Mouse (Mus musculus) layer of hippocampus, postnatal 25 days (tissue): Measurements from ENCODE around the gene Slc16a10. TPM values are rescaled to one million over a fixed set of nuclear protein-coding genes. Genes with fewer than 3 reads are reported as not detected.

ENCODE experiments used
- DNase-seq, 2 experiments: peaks; one replicate each; pipeline ENCODE4 v3.0.0; 2022; ENCODE audit warnings: mixed read lengths in 2 of 2, low spot score in 1 of 2; ENCODE audit errors: extremely low spot score in 1 of 2
- total RNA-seq, 2 experiments: library from RNA; stranded (reverse); gene quantifications; 2 replicates each; pipeline ENCODE4 v1.2.3; 2021

The Slc16a10 gene
- total RNA-seq, 2 experiments from 2014 or later = 2.9 to 3.1 TPM

DNA sequence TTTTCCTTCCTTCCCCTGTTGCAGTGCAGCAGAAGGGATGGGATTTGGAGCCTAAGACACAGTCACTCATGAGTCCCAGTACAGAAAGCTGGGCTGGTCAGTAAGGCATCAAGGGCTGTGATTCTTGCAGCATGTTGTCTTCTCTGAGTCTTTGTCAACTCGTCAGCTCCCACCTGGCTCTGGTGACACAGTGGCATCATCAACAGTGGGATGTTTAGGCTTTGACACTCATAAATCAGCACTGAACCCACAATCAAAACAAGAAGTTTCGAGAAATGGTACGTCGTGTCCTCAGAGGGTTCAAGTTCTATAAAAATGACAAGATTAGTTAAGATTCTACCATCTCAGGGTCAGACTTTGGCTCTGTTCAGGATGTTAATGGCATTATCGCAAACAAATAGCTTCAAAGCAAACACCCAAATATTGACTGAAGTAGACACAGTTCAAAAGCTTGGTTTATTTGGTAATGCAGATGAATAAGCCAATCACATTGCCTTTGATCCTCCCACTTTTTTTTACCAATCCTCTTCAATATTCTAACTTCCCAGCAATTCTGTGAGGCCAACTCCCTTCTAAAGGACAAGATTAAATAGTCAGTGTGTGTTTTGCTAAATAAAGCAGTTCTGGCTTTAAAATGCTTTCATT lies 23.2 kb downstream of the Slc16a10 start:
- no peak for DNase-seq

DNA sequence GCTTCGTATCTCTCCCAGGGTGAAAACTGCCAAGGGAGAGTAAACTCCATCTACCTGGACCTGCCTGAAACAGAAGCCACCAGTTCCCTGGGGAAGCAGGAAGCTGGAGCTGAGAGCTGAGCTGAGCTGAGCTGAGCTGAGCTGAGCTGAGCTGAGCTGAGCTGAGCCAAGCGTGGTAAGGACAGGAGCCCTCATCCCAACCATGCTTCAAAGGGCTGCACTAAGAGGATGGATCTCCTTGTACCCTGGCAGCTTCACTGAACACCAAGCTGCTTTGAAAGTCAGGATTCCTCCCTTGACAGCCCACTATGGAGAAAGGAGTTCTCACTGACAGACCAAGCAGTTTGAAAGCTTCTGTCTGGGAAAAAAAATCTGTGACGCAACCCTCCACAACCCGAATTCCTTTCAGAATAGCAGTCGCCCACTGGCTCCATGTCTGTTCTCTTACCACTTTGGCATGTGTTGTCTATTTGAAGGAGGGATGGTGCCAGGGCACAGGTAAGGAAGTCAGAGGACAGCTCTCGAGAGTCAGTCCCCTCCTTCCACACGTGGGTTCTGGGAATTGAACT lies 28.5 kb downstream of the Slc16a10 start:
- no peak for DNase-seq

DNA sequence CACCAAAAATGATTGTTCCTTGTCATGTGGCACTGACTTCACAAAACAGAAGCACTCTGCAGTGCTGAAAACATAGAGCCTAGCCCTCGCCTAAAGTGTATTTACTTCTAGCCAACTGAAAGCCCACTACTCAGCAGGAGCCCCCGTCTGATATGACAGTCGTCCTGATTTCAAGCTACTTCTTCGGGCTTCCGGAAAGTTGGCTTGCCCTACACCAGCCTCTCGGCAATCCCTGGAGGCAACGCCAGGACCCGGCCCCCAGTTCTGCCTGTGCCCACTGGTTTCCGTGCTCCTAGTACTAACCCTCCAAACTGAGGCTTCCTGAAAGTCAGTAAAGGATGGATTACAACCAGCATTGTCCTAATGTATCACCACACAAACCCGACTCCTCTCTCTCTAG lies 29.8 kb downstream of the Slc16a10 start:
- DNase-seq = no peak

DNA sequence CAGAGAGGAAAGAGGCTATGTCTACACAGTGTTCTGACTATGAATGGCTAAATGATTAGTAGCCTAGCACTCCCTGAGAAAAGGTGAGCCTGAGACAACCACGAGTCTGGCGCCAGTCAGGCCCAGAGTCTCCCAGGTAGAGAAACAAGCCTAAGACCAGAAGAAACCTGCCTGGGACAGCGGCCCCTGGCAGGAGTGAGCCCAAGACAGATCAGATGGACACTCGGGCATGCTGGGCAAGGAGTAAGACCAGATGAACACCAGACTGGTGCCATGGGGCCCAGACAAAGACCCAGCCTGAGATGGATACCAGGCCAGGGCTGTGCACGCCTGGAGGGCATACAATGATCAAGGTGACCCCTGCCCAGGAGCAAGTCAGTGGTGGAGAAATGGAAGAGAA lies 32.5 kb downstream of the Slc16a10 start:
- DNase-seq = no peak

DNA sequence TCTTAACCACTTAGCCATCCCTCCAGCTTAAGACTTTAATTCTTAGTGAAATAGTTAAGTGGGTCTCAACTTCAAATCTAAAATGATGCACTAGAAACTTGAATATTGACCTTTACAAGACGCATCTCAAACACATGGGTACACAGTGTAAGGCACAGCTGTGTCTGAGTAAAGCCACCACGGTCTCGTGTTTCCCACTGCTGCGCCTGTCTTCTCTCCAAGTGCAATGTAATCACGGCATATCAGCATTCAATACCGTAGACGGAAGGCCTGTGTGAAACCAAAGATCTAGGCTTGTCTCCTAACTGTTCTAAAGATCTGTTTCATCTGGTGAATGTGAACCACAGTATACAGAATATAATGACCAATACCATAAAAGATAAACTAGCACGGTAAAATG lies 33.1 kb downstream of the Slc16a10 start:
- DNase-seq = no peak

DNA sequence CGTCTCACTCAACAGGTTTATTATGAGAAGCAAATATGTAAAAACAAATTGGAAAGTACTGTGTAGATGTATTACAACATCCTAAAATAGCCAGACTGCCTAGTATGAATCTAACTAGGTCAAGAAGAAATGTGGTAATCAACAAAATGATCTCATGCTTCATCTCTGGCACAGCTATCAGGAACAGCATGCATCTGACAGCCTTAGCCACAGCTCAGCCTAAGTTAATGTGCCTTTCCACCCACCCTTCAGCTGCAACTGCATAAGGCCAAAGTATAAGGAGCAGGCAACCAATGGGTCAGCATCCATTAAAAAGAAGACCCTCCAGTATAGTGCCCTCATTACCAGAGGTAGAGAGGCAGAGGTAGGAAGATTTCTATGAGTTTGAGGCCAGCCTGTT lies 34.1 kb downstream of the Slc16a10 start:
- DNase-seq = no peak

DNA sequence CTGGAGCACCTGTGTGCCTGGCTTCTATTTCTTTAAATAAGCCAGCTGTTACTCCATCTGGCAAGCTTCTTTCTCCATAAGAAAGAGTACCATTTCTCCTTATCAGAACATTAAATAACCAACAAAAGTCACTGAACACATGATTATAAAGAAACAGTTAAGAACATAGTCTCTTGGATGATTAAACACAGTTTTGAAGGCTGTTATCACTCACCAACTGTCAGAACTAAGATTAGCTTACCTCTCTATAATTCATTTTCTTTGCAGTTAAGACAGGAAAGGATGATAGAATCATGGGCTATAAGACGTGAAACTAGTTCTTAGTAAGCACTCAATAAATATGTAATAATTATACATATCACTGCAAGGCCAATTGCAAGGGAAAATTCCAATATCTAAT lies 36.9 kb downstream of the Slc16a10 start:
- no peak for DNase-seq

DNA sequence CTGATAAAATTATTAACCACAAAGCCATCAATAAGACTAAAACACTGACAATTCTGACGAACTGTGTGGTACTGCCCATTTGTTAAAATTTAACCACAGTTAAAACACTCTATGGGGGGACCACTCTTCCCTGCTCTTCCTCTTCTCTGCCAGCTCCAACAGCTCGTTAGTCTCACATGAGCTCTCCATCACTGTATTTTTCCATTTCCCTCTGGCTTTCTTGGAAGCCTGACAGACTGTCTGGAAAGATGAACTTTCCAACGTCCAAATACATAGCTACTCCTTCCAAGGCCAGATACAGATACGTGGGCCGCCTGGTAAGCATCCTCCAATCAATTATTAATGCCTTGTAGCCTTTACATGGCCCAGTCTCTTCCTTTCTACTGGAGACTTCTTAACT lies 38.3 kb downstream of the Slc16a10 start:
- DNase-seq = no peak

DNA sequence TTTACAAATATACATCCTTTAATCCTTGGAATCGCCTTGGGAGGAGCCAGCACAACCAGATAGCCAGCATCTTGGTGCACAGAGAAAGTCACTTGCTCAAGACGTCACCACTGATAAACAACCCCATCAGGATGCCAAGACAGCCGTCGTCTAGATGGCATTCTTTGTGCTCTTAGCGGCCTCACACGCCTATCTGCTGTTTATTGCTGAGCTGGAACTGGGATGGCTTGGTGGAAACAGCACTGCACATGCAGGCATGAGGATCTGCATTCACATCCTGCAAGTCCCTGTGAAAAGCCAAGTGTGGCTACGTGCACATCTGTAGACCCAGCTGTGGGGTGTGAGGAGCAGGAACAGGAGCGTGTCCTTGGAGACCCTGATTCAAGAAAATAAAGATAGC lies 39.1 kb downstream of the Slc16a10 start:
- no peak for DNase-seq

DNA sequence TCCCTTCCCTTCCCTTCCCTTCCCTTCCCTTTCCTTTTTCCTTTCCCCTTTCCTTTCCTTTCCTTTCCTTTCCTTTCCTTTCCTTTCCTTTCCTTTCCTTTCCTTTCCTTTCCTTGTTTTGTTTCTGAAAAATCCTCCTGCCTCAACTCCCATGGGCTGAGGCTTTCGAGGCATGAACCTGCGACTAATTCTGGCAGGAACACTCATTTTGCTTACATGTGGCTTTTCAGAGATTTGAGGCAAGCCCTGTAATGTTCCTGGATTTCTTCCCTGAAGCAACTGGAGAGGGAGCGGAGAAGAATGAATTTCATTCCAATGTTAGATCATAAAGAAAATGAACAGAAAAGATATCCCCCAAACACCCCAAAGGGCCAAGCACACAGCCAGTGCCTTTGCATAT lies 39.9 kb downstream of the Slc16a10 start:
- DNase-seq = no peak

DNA sequence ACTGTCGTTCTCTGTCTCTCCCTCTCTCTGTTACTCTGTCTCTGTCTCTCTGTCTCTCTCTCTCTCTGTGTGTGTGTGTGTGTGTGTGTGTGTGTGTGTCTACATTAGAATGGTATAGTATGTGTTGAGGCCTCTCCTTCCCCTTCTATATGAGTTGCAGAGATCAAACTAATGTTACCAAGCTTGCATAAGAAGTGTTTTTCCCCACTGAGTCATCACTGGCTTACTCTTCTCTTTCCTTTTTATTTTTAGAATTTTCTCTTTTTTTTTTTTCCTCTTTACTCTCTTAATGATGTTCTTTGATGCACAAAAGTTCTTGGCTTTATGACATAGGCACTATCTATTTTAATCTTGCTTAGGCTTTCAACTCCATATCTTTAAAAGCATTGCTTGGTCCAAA lies 43.6 kb downstream of the Slc16a10 start:
- no peak for DNase-seq

DNA sequence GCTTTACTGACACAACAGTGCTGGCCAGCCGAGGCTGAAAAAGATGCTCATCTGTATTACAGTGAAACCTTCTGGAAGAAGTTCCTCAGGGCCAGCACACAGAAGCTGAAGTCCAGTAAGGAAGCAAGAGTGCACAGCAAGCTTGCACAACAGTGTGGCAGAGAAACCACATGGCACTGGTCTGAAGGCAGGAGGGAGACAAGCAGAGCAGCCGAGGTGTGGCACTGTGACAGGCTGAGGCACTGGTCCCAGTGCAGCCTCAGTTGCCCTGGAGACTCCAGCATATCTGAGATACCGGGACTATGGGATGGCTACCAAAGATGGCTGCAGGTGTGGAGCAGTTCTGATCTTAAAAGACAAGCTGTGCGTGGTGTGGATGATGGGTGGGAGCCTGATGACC lies 44.5 kb downstream of the Slc16a10 start:
- no peak for DNase-seq

DNA sequence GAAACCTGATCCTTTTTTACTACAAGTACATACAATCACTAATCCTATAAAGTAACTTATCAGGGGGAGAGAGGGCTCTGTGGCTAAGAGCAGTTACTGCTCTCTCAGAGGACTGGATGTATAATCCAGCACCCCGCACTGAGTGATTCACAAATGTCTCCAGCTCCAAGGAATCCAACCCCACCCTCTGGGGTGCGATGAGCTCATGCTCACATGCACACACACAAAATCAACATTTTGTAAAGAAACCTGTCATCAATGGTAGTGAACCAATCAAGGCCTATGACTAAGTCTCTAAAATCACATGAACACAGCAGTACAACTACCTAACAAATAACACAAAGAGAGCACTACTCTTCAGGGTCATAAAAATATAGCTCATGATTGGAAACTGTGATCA lies 47.3 kb downstream of the Slc16a10 start:
- no peak for DNase-seq

DNA sequence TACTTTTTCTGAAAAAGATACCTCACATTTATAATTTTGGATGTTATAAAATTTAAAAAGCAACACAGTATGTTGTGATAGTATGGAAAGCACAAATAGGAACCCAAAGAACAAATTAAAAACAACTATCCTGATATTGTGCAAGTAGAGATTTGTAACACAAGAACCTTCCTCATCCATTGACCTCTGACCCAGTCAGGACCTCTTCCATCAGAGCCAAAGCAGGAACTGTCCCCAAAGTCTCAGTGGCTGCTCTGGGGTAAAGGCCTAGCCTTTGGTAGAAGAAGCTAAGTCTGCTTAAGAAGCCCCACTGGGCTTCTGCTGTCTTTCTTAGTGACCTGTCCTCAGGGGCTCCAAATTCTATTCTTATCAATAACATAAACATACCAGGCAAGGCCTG lies 48.5 kb downstream of the Slc16a10 start:
- no peak for DNase-seq

DNA sequence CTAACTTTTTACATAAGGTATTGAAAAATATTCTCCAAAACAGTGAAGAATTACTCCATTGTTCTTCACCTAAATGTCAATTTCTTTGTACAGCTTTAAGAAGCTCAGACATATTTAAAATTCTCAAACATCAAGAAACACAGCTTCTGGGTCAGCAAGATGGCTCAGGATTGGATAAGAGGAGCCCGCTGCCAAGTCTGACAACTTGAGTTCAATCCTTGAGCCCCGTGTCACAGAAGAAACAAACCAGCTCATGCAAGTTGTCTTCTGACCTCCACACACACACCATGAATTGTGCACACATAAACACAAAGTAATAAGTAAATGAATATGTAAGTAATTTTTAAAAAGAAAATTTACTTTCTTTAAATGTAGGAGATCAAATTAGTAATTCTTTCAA lies 50.6 kb downstream of the Slc16a10 start:
- no peak for DNase-seq

DNA sequence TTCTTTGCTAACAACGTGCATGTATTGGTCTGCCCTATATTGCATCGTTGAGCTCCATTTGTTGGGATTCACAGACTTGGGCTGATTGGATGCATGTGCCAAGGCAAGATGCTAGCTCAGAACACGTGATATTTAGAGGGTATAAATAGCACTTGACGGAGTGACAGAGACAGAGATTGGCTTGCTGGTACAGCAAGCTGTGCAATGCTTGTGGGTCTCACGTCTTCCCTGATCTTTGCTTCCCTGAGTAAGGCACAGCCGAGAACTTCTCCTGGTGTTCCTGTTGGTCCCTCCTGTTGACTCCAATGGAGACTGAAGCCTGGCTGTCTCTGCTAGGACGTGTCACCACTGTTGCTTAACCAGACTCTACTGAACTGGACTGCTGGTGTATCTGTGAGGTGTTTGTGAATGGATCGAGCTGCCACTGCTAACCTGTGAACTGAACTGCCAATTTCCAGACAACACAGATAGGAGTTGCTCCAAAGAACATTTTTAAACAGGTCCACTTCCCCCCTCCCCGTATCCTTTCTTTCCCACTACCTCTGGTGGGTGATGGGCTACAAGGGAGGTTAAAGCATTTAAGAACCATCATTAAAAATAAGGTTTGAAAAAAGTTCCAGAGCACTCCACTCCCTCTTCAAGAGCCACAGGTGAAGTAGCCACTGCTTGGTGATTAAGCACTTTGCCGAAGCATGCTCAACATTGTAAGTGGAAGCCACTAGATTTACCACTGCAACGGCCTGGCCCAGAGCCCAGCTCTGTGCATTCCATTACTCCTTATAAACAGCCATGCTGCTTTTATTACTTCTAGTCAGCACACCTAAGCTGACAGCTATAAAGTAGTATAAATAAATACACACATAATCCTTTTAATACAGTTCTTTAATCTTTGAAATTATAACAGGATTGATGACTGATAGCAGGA lies 51.3 kb downstream of the Slc16a10 start:
- no peak for DNase-seq

DNA sequence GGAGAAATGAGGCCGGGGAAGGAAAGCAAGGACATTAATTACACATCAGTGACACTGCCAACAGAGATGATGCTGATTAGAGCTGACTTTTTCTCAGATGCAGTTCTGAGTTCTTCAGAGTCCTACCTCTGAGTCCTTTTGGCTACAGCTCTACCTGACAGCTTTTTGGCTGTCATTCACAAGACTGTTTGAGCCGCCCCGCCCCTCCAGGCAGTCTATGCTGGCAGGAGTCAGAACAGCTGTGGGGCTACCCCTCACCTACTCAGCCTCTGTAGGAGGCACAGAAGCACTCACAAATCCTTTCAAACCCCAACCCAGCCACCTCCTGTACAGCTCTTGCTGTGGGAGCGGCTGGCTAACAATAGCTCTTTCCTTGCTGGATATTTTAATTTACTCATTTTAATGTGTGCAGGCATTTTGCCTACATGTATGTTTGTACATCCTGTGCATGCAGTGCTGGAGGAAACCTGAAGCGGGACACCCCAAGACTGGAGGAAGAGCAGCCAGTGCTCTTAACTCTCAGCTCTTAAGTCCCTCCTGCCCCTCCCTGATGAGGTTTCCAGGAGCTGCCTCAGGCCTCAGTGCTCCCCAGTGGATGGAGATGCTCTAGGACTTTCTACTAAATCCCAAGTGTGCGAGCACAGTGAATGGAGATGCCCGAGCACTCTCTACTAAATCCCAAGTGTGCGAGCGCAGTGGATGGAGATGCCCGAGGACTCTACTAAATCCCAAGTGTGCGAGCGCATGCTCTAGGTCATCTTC lies 57.5 kb downstream of the Slc16a10 start:
- DNase-seq = no peak

DNA sequence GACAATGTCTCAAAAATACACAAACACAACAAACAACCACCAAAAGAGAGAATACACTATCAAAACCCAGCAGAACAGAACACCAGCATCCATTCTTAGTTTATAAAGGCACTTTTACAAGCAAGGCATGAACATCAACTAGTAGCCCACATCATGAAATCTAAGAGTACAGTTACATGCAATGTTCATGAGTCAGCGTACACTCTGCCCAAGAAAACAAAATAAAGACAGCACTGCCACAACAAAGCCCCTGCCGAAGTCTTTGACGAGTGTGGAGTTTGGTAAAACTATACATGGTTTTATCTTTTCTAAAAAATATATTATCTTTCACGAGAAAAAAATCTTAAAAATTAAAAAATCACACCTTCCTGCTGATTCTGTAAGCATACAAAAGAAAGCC lies 58.5 kb downstream of the Slc16a10 start:
- no peak for DNase-seq

DNA sequence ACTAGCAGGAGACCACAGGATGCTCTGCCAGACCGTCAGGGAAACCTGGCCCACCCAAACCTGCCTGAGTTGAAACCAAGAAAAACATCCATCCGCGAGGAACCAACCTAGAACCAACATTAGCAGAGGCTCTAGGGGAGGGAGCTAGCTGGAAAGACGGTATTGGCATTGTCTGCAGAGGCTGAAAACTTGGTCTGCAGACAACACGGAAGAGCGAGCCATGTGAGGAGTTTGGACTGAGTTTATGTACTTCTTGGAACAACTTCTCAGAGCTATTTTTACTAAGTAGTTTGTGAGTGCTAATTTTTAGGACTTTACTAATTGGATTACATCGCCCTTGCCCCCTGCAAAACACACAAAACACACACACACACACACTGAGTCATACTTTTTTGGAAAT lies 59.4 kb downstream of the Slc16a10 start:
- DNase-seq = no peak

DNA sequence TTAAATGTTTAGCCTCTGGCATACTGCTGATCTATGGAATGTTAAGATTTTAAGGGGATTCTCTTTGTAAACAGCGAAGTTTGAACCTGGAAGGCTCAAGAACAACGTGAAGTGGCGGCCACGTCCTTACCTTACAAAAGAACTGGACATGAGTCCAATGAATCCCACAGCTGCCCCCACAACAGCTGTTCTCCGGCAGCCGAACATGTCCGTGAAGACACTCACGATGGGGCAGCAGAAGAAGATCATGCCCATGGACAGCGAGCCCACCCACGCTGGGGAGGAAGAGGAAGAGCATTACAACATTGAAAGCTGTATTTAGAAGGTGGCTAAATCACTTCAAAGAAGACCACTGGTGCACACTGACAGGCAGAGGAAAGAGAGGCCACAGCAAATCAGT lies 61.5 kb downstream of the Slc16a10 start:
- DNase-seq = no peak

DNA sequence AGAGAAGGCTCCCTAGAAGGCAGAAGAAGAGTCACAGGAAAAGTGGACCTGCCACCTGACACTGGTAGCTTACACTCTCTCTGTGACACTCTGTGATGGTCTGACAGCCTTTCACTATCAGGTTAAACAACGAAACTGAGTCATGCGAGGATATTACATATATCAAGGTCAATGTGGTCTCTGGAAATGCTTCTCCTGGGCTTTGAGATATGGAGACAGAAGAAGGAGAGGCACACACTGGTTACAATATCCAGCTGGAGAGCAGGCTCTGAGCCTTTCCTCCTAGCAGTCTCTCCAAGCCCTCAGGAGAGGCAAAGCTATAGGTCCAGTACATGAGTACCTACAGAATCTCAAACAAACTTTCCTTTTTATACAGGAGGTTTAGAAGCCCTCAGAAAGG lies 62.8 kb downstream of the Slc16a10 start:
- no peak for DNase-seq
